Mouse (Mus musculus): ENCODE measurements at regions not wholly inside any gene's neighbourhood (a gene's known extent, or its start where the extent isn't known, plus 50 kb on each side); places are given as distances from the start of the nearest gene placed in this dataset.

- no peak for TF ChIP-seq POLR2A (IDR thresholded peaks at IDR 0.05; ENCODE audit: control insufficient read depth, low read depth, low read length)
- TF ChIP-seq CTCF (IDR thresholded peaks at IDR 0.05; ENCODE audit: control insufficient read depth, insufficient read depth, insufficient replicate concordance, low read depth, low read length) = no peak
Observed at GRCm38 (mm10) chr2:166270007-166270406, 114.5 kb upstream of the Sulf2 start.
